Mouse (Mus musculus): ENCODE data around the gene Ppp1ca.

Gene Ppp1ca

DNA sequence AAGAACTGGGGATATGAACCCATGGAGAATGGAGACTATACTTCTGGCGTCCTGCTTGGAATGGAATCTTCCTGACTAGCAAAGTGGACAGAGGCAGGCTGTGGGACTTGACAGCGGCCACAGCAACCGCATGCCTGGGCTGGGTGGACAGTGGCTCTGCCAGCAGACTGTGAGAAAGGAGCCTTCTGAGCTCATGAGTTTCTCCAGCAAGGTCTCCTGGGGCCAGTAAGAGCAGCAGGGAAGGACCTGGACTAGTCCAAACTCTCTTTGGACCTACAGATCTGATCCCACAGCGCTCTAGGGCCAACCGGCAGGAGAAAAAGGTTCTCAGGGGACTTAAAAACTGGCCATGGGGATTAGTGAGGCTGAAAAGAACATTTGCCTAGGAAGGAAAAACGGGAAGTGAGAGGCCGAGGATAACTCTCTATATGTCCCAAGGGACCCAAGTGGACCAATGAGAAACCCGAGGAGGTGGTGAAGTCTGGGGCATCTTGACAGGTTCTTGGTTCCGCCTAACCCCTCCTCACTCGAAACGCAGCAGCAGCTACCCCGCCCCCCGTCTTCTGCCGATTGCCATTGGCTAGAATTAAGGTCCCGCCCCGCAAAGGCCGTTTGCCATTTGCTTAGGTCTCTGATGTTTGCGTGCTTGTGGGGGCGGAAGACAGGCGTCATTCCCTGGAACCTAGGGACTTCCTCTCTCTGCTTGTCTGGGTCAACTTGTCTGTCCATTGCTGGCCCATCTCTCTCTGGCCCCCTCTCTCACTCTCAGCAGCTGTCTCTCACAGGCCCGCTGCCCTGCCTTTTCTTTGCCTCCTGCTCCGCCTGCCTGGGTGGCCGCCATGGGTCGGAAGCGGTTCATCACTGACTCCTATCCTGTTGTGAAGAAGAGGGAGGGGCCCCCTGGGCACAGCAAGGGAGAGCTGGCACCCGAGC, 39.7 kb downstream of the Ppp1ca start, which contains the start of gene Pold4:
Pold4 (plus strand) TSS at position 647 of the 933 bp plus-strand sequence.
- peak; percentile 95 to 96 for DNase-seq (ENCODE audit: low spot score in 2 of 2)

DNA sequence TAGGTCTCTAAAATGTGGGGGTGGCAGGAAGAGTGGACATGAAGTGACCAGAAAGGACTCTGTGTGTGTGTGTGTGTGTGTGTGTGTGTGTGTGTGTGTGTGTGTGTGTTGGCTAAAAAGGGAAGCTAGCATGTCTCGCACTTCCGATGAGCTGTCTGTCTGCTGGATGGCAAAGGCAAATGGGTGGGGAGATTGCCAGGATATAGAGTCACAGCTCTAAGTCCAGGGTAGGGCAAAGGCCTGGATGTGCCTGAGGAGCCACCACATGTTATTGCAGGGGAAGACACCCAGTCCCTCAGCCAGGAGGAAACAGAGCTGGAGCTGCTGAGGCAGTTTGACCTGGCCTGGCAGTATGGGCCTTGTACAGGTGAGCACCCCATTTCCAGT, 40.3 kb downstream of the Ppp1ca start:
- no peak for DNase-seq (ENCODE audit: low spot score in 2 of 2)

DNA sequence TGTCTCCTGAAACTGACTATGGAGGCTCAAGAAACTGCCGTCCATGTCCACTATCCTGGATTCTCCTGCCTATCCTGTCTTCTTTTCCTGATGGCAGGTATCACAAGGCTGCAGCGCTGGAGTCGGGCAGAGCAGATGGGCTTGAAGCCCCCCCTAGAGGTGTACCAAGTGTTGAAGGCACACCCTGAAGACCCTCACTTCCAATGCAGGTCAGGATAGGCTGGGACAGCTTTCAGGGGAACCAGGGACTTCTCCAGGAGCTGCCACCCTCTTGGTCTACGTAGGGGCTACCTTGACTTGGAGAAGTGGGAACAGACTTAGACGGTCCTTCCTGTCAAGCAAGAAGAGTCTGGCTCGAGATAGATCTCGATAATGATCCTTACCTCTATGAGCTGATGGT, 40.8 kb downstream of the Ppp1ca start:
- DNase-seq (ENCODE audit: low spot score in 2 of 2), result no peak

DNA sequence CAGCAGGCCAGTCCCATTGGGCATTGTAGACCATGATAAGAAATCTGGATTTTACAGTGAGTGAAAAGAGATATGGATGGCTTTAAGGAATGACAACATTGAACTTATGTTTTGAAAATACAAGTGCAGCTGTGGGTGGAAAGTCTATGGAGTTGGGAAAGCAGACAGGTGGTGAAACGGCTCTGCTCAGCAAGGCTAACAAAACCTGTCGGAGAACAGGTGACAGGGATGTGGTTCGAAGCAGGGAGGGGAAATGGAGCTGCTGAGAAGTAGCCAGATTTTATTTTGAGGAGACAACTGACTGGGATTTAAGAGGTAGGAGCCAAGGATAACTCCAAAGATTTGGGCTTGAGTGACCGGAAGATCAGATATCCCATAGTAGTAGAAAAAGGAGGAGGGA, 42.7 kb downstream of the Ppp1ca start:
- DNase-seq (ENCODE audit: low spot score in 2 of 2), result no peak

DNA sequence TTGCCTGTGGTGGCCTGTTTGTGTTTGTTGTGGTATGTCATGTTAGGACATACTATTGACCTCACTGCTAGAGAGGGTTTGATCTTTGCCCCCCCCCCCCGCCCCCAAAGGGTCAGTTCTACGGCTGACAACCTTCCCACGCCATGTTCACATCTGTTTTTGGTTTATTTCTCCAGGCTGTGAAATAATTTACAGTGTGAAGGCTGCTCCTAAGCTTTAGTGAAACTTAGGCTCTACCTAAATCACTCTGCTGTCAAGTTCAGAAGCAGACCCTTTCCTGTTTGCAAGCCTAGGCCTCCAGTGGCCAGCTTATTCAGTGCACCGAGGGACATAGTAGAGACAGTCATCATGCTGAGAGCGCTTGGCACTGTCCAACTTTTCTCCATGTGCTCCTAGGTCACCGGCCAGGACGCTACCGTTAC, 48.4 kb downstream of the Ppp1ca start:
- no peak for DNase-seq (ENCODE audit: low spot score in 2 of 2)

DNA sequence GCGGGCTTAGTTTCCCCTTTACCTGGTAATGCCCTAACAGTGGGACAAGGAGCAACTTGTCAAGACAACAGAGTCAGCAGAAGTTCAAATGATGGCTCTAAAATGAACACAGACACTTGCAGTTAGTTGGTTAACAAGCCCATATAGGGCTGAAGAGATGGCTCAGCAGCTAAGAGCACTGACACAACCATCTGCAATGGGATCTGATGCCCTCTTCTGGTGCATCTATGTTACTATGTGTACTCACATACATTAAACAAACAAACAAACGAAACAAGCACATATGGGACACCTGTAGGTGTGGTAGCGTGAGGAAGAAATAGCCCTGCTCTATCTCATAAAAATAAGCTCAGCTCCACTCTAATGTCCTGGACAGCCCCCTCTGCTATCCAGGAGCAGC, 50.6 kb downstream of the Ppp1ca start:
- DNase-seq (ENCODE audit: low spot score in 2 of 2), result no peak

DNA sequence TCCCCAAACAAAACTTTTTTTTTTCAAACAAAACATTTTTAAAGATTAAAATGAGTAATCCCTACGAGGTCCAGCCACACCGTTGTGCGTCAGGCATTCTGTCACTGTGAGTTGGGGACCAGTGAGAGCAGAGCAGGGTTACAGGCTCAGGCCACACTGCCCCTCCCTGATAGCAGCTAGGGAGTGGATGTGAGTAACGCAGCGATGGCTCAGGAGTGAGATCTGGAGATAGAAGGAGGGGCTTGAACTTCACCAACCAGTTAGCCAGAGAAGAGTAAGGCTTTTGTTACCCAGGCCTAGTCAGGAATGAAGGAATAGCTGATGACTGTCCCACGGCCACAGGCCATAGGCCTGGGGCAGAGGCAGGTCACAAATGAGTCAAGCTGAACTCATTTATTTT, 52.9 kb downstream of the Ppp1ca start:
- no peak for DNase-seq (ENCODE audit: low spot score in 2 of 2)
